Mouse (Mus musculus): Measurements from ENCODE around the gene Uox.

Uox gene

DNA sequence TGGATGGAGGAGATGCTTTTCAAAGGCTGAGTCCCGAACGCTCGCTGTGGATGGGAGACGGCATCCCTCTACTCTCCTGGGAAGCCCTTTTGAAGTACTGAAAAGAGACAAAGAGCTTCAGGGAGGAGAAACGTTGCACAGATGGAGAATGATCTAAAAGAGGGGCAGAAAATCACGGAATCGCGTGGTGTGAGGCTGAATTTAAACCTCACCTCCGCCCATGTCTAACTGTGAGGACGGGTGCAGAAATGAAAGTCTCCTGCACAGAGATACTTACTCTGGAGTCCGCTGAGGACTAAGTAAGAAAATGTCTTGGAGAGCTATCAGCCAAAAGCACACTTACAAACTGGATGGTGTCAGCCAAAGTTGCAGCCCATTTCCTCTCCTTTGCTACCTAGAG lies 51.7 kb downstream of the Uox start:
- peak; percentile 53 to 58 for DNase-seq (ENCODE audit: low spot score in 2 of 2)

- DNase-seq (ENCODE audit: low spot score in 2 of 2): peak in 1 of 2 experiments; percentile 36
These were observed 55.5 kb downstream of the Uox start for GRCm38 (mm10) chr3:146625766-146626165.

DNA sequence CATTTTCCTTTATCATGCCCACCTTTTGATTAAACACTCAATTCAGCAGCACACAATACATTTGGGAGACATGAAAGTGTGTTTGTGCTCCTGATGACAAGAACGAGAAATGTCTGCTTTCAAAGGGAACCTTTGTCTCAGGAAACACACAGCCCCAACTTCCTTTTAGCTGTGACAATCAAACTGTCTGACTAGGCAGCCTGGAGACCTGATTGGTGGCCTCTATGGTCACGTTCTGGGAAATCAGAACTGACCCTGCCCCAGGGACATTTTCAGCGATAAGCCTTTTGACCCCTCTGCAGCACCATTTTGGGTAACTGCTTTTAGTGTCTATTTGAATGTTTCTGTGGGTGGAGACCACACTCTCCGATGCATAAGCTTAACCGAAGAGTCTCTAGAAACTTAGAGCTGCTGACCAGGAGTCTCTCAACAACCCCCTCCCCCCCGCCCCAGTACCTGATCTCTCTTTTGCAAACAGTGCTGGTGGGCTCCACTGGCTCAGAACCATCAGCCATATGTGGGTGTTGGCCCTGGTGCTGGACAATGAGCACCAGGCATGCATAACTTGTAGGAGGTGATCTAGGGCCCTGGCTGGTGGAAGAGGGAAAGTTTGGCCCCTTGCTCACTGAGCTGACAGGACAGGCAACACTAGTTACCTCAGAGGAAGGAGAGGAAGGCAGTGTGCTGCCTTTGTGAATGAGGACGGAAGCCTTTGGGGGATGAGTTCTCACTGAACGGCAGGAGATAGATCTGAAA lies 58.2 kb downstream of the Uox start:
- no peak for DNase-seq (ENCODE audit: low spot score in 2 of 2)

GRCm38 (mm10) chr3:146632506-146632905 lies 62.3 kb downstream of the Uox start:
- DNase-seq (ENCODE audit: low spot score in 2 of 2): no peak

GRCm38 (mm10) chr3:146641818-146642427 lies 71.7 kb downstream of the Uox start:
- no peak for DNase-seq (ENCODE audit: low spot score in 2 of 2)

GRCm38 (mm10) chr3:146649311-146649894 lies 79.2 kb downstream of the Uox start:
- no peak for DNase-seq (ENCODE audit: low spot score in 2 of 2)

GRCm38 (mm10) chr3:146650716-146651115 lies 80.5 kb downstream of the Uox start:
- no peak for DNase-seq (ENCODE audit: low spot score in 2 of 2)

GRCm38 (mm10) chr3:146651217-146651616 lies 81.0 kb downstream of the Uox start, which contains the start of gene 4930503B20Rik:
Gene 4930503B20Rik, minus strand, starts transcription at chr3:146651317.
- no peak for DNase-seq (ENCODE audit: low spot score in 2 of 2)

DNA sequence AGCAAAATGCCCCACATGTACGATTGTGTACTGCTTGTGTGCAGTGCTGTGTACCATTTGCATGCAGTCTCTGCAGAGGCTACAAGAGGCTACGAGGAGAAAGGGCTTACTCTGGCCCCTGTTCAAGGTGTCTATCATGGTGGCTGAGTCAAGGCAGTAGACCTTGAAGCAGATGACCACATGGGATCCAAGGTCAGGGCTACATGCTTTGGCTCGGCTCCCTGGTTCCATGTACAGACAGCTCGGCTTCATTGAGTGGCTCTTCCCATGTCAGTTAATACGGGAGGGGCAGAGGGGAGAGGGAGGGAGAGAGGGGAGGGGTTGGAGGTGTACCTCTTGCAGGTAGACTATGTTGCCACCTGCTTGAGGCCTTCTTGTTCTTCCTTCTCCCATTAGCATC lies 82.2 kb downstream of the Uox start:
- DNase-seq (ENCODE audit: low spot score in 2 of 2): no peak

DNA sequence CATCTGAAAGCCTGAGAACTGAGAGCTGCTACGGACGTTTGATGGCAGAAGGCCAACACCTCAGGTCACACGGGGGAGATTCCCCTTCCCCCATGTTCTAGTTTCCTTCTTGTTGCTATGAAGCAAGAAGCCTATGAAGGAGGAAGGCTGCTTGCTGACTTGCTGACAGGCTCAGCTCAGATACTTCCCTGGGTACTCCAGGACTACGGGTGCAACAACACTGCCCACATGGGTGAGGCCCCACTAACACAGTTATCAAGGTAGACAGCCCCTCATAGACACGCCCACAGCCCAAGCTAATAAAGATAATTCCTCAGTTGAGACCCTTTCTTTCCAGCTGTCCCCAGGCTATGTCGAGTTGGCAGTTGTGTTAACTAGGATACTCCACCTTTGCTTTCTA lies 83.5 kb downstream of the Uox start:
- DNase-seq (ENCODE audit: low spot score in 2 of 2): no peak

DNA sequence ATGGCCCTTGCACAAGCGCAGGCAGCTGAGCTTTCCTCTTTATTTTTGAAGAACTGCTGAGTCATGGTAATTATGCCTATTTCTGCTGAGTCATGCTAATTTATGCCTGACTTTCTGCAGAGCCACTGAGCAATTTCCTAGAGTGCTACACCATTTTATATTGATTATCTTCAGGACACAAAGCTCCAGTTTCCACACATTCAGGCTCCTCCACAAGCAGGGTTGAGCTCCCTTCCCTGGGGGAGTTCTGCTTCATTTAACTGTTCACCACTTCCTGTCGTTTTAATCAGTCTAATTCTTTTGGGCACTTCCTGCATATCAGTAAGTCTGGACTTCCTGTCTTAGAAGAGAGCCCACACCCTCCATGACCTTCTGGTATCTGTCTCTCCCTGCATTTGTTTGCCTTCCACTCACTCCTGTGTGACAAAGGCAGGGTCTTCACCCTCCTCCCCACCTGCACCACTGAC lies 84.9 kb downstream of the Uox start:
- no peak for DNase-seq (ENCODE audit: low spot score in 2 of 2)

GRCm38 (mm10) chr3:146657433-146657832 lies 87.2 kb downstream of the Uox start:
- DNase-seq (ENCODE audit: low spot score in 2 of 2): no peak

GRCm38 (mm10) chr3:146658061-146658639 lies 87.9 kb downstream of the Uox start:
- DNase-seq (ENCODE audit: low spot score in 2 of 2): no peak

DNA sequence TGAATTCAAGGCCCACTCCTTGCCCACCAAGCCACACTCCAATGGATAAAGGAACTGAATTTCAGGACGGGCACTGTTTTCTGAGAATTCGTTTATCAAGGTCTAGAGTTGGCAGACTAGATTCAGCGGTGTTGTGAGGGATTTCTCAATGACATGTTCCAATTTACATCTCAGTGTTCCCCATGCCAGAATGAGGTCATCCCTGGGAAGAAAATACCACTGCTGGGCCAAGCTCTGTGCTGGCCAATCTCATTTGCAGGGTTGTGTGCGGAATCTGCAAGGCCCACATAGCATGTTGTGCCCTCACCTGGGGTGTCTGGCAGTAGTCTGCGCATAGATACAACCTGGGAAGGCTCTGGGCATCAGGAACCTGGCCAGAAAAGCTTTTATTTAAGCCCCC lies 89.1 kb downstream of the Uox start:
- no peak for DNase-seq (ENCODE audit: low spot score in 2 of 2)

DNA sequence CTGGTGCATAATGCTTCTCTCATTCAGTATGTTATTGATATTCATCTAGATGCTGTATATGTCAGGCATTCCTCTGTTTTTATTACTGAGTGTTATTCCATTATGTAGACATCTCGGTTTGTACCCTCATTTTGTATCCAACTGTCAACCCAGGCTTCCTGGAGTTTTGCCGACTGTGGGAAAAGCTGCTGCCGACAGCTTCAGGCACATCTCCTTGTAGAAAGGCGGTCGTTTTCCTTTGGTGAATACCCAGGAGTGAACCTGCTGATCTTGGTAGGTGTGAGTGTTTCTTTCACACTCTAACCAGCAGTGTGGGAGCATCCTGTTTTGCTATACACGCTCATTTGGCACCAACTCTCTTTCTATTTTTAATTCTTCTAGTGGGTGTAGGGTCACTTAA lies 90.8 kb downstream of the Uox start:
- peak; percentile 21 to 27 for DNase-seq (ENCODE audit: low spot score in 2 of 2)

DNA sequence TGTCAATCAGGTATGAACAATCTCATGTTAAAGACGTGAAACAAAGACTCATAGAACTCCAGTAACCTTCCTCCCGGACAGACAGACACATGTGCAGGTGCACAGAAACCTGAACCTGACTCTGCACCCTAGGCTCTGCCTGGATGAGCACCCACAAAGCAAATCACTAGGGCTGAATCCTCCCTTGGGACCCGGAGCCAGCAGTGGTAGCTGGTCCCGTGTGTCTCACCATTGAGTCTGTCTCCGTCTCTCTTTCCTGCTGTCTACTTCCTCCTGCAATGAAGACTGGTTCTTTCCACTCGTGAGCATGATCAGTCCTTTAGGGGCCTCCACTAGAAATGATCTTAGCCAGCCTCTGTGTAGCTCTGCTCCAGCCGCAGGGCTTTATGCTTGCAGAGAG lies 91.7 kb downstream of the Uox start:
- no peak for DNase-seq (ENCODE audit: low spot score in 2 of 2)

DNA sequence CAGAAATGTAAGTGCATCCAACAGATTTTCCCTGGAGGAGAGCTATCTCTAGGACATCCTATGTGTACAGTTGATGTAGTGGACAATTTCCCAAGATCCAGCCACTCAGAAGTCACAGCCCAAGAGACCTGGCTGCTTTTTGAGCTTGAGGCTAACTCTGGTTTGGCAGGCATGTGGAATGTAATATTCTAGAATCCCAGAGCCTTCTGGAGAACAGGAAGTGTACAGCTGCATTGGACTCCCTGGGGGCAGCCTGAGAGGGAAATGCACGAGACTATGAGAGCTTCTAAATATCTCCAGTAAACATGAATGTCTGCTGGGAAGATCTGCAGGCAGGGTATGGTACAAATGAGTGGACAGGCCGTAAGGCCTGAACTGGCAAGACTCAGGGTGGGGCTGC lies 100.9 kb downstream of the Uox start:
- no peak for DNase-seq (ENCODE audit: low spot score in 2 of 2)

DNA sequence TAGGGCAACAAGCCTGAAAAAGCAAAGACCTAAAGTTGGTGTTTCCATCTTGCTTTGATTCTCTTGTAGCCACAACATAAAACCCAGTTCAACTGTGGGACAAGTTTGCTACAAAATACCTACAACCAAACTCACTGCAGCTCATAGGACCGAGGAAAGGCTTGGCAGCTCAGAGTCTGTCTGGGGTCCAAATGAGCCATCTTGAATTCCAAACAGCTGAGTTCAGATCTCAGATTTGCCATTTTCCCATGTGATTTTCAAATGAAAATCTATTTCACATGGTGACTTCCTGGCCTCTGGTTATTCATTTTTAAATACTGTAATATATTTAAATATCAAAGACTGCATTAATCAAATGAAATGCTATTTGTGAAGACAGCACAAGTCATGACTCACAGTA lies 104.9 kb downstream of the Uox start:
- DNase-seq (ENCODE audit: low spot score in 2 of 2): no peak

GRCm38 (mm10) chr3:146676193-146676592 lies 106.0 kb downstream of the Uox start:
- DNase-seq (ENCODE audit: low spot score in 2 of 2): no peak

DNA sequence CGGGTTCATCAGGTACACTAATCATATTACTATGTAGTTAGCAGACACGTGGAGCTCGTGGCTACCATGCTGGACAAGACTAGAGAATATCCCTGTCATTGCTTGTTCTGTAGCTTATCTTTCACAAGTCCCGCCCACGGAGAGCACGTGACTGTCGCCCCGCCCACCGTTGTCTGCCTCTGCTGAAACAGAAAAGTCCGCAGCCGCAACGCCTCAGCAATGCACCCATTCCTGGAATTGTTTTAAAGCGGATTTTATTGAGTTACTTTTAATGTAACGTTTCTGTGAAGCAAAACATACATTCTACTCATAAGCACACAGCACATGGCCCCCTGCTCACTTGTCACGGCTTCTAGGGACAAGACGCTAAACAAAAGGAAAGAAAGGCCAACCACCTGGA lies 109.4 kb downstream of the Uox start:
- DNase-seq (ENCODE audit: low spot score in 2 of 2): no peak

- no peak for DNase-seq (ENCODE audit: low spot score in 2 of 2)
These were observed 110.4 kb downstream of the Uox start for GRCm38 (mm10) chr3:146680625-146681024.

GRCm38 (mm10) chr3:146681696-146682095 lies 111.5 kb downstream of the Uox start:
- no peak for DNase-seq (ENCODE audit: low spot score in 2 of 2)

Data from right cerebral cortex, adult 2 months (tissue).